Mouse (Mus musculus) gonadal fat pad, adult 2 months (tissue): ENCODE measurements around the gene Clec2g. TPM values are rescaled to one million over a fixed set of nuclear protein-coding genes. Genes with fewer than 3 reads are reported as not detected.
"Not testable (repeated sequence)": the region's sequence is repeated elsewhere in the genome, so short reads cannot be mapped to it uniquely, and the experiment has no call there.

ENCODE experiments used
- DNase-seq: peaks from one replicate; pipeline ENCODE4 v3.0.0-alpha.2; 2012; ENCODE audit warnings: low read depth
- polyA plus RNA-seq: library from polyadenylated mRNA; depleted of rRNA; stranded (reverse); fragments of >200 nt; gene quantifications from 2 replicates; pipeline ENCODE4 v1.2.3, GENCODE M21; 2012

The Clec2g gene
- polyA plus RNA-seq, 1 experiment, result not detected

- no peak for DNase-seq
Measured at GRCm38 (mm10) chr6:128971394-128972039, 37.3 kb downstream of the Clec2g start.

GRCm38 (mm10) chr6:128972156-128972555 is 38.0 kb downstream of the Clec2g start:
- DNase-seq, result no peak

- no peak for DNase-seq
Measured at GRCm38 (mm10) chr6:128972687-128973438, 38.7 kb downstream of the Clec2g start.

DNA sequence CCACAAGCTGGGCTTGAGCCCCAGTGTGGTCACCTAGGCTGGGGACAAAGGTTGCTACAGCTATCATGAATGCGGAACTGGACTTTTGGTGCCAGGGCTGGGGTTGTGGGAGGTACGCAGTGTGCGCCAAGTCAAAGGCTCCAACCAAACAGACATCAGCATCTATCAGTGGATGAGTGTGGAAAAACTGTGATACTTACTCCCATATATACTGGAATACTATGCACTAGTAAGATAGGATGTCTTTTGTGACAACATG is 39.2 kb downstream of the Clec2g start:
- DNase-seq, result no peak

- DNase-seq, result not testable (repeated sequence)
Measured at GRCm38 (mm10) chr6:128974850-128975249, 40.7 kb downstream of the Clec2g start.

GRCm38 (mm10) chr6:128976194-128976593 is 42.0 kb downstream of the Clec2g start:
- no peak for DNase-seq

- DNase-seq, result not testable (repeated sequence)
Measured at GRCm38 (mm10) chr6:128981951-128982541, 47.9 kb downstream of the Clec2g start.

- no peak for DNase-seq
Measured at GRCm38 (mm10) chr6:128992337-128992736, 58.2 kb downstream of the Clec2g start.

DNA sequence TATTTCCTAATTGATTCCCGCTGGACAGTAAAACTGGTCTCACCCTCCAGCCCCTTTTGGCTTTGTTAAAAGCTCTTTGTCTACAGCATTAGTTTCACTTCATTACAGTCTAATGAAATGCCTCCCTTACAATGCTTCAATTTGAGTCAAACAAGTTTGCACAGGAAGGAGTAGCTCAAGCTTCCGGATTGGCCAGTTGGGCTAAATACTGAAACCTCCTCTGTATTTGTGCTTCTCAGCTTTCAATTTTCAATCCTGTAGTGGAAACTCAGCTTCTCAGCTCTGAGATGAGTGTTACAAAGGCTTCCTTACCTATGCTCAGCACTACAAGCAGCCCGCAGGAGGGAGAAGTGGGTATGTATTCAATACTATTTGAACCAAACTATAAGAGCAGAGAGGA is 58.6 kb downstream of the Clec2g start:
- no peak for DNase-seq

- DNase-seq, result no peak
Measured at GRCm38 (mm10) chr6:128993221-128993620, 59.0 kb downstream of the Clec2g start.

DNA sequence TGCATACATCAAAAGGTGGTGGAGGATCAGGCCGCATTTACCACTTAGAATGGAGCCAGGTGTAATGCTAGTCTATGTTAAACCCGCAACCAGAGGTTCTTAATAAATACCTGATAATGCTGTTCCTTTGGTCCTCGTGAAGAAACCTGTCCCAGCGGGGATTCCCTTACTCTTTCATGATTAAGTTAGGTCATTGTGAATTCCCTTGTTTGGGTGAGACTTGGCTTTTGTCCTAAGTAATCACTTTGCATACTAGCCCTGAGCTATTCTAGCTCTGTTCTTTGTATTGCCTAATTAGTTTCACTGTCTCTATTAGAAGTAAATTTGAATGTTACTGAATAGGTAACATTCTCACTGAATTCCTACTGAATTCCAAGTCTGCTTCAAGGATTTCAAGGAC is 60.2 kb downstream of the Clec2g start:
- peak; percentile 61 for DNase-seq

- no peak for DNase-seq
Measured at GRCm38 (mm10) chr6:128994742-128995141, 60.6 kb downstream of the Clec2g start.

- no peak for DNase-seq
Measured at GRCm38 (mm10) chr6:128995250-128996053, 61.3 kb downstream of the Clec2g start.

DNA sequence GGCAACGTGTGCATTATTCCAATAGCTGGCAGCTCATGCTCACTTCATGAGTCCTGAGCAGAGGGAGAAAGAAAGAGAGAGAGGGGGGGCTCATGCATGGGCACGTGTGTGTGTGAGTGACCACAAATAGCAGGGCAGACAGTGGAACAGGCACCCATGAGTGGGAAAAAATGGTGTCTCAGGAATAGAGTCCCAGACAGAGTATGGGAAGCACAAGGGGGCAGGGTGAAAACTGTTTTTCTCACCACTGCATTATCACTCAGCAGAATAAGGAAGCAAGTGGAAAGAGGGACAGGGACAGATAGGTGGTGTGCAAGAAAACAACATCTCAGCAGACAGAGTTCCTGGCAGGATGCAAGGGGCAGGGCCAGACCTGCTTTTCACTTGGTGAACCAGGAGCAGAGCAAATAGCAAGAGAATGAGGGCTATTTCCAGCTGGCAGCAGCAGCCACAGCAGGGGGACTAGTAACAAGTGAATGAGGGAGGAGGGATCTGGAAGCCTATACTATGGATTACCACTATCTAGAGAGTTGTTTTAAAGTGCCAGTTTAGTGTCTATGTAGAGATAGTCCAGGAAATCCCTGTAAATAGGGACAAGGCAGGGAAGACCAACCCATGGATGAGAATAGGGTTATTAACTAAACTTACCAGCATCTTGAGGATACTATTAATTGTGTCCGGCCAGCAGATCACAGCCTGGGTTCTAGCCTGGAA is 62.0 kb downstream of the Clec2g start:
- DNase-seq, result no peak

DNA sequence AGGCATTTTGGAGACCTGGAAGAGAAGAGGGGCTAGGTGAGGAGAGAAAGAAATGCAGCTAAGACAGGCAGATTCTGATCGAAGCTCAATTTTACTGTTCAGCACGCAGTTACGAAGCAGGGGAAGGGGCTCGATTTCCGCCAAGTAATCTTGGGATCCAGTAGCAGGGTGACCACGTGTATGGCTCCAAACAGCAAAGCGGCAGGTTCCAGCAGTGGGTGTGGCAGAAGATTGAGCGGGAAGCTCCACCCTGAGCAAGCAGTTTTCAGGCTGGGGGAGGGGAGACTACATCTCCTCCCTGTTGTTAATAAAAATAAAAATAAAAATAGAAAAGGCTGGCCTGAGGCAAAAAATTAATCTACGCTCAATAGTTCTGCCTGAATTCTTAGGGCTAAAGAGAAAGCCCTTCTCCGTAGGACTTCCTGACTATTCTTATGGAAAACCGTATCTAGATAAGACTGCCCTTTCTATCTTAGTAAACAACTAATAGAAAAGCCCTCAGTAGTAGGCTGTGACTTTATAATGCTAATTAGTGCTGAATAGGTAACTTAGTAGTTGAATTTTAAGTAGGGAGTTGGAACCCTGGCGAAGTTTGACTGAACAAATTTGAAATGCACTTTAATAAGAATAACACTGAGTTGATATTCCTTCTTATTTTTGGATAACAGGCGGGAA is 62.7 kb downstream of the Clec2g start:
- DNase-seq, result no peak

- no peak for DNase-seq
Measured at GRCm38 (mm10) chr6:129001392-129001791, 67.2 kb downstream of the Clec2g start.

DNA sequence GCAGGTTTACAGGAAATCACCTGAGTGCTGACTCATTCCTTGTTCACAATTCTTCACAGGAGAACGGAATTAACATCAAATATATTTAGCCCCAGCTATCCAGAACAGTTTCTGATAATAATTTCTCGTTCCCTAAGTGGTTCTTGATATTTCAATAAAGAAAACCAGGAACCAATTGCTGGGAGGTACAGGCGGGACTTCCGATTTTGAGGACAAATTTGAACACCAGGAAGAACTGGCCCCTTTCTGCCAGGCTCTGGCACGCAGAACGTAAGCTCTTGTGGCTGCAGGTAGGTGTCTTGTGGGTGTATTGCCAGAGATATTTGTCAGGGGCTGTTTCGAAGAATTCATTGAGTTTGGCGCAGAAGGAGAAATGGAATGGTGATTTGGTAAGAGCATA is 74.4 kb downstream of the Clec2g start:
- DNase-seq, result no peak

DNA sequence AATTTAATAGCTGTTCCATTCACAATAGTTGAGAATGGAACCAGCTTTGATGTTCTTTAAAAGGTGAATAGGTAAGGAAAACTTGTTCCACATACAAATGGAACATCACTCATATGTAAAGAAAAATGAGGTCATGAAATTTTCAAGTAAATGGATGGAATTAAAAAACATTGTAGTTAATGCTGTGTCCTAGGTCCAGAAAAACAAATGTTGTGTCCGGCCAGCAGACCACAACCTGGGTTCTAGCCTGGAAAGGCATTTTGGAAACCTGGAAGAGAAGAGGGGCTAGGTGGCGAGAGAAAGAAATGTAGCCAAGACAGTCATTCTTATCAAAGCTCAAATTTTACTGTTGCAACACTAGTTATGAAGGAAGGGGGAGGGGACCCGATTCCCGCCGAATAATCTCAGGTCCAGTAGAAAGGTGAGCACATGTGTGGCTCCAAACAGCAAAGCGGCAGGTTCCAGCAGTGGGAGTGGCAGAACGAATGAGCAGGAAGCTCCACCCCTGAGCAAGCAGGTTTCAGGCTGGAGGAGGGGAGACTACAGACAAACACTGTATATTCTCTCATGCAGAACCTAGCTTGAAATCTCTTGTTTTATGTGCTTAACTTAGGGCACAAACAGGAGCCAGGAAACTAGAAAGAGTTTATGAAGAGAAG is 75.8 kb downstream of the Clec2g start:
- not testable (repeated sequence) for DNase-seq

DNA sequence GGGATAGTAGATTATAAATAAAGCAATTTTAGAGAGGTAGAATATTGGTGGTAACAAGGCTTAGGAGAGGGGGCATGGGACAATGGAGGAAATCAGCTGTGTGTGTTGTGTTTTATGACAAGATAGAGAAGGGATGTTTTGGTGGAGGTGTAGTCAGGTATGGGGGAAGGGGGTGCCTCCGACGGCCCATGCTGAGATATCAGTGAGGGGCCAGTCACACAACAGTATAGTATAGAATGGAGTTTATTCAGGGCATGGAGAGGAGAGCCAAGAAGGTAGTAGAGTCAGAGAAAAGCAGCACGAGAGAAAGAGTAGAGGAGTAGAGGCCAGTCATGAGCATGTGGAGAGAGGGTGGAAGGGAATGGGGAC is 76.3 kb downstream of the Clec2g start:
- DNase-seq, result no peak

- not testable (repeated sequence) for DNase-seq
Measured at GRCm38 (mm10) chr6:129012012-129012411, 77.8 kb downstream of the Clec2g start.

- DNase-seq, result no peak
Measured at GRCm38 (mm10) chr6:129012966-129013365, 78.8 kb downstream of the Clec2g start.
